Mouse (Mus musculus): ENCODE results near the gene Hsd17b2.

Gene Hsd17b2

GRCm38 (mm10) chr8:117772597-117772996, 70.9 kb downstream of the Hsd17b2 start:
- in situ Hi-C loops (cut with MboI) = no loop called here

GRCm38 (mm10) chr8:117775626-117776025, 73.9 kb downstream of the Hsd17b2 start:
- in situ Hi-C loops (cut with MboI) = no loop called here

GRCm38 (mm10) chr8:117776075-117776474, 74.4 kb downstream of the Hsd17b2 start:
- in situ Hi-C loops (cut with MboI) = no loop called here

GRCm38 (mm10) chr8:117778531-117779322, 77.0 kb downstream of the Hsd17b2 start:
- in situ Hi-C loops (cut with MboI) = no loop called here

- in situ Hi-C loops (cut with MboI) = no loop called here
These were observed 77.6 kb downstream of the Hsd17b2 start for GRCm38 (mm10) chr8:117779344-117779743.

- in situ Hi-C loops (cut with MboI) = no loop called here
These were observed 79.8 kb downstream of the Hsd17b2 start for GRCm38 (mm10) chr8:117781375-117782129.

GRCm38 (mm10) chr8:117783021-117783420, 81.3 kb downstream of the Hsd17b2 start:
- in situ Hi-C loops (cut with MboI) = no loop called here

- in situ Hi-C loops (cut with MboI) = no loop called here
These were observed 84.7 kb downstream of the Hsd17b2 start for GRCm38 (mm10) chr8:117786428-117786827.

GRCm38 (mm10) chr8:117792616-117793144, 91.0 kb downstream of the Hsd17b2 start:
- in situ Hi-C loops (cut with MboI) = no loop called here

GRCm38 (mm10) chr8:117794581-117794980, 92.9 kb downstream of the Hsd17b2 start:
- in situ Hi-C loops (cut with MboI) = no loop called here

- in situ Hi-C loops (cut with MboI) = no loop called here
These were observed 94.8 kb downstream of the Hsd17b2 start for GRCm38 (mm10) chr8:117796464-117796863.

- in situ Hi-C loops (cut with MboI) = no loop called here
These were observed 96.4 kb downstream of the Hsd17b2 start for GRCm38 (mm10) chr8:117798066-117798465.

GRCm38 (mm10) chr8:117801443-117802298, 100.0 kb downstream of the Hsd17b2 start, which contains the start of gene Mphosph6:
Gene Mphosph6, minus strand, starts transcription at chr8:117801943.
- in situ Hi-C loops (cut with MboI) = no loop called here

GRCm38 (mm10) chr8:117802299-117802689, 100.6 kb downstream of the Hsd17b2 start:
- in situ Hi-C loops (cut with MboI) = no loop called here

- in situ Hi-C loops (cut with MboI) = no loop called here
These were observed 103.7 kb downstream of the Hsd17b2 start for GRCm38 (mm10) chr8:117805419-117805818.
